Mouse (Mus musculus): Measurements from ENCODE around the gene Vav3. TPM values are rescaled to one million over a fixed set of nuclear protein-coding genes. Genes with fewer than 3 reads are reported as not detected.

The Vav3 gene
- total RNA-seq, 2 experiments from 2014 or later: 1.5 to 1.9 TPM

- DNase-seq (ENCODE audit: low spot score): no peak
Observed at GRCm38 (mm10) chr3:109672925-109673324, 332.5 kb downstream of the Vav3 start.

- no peak for DNase-seq (ENCODE audit: low spot score)
Observed at GRCm38 (mm10) chr3:109680281-109680680, 339.8 kb downstream of the Vav3 start.

GRCm38 (mm10) chr3:109681863-109682262 lies 341.4 kb downstream of the Vav3 start:
- no peak for DNase-seq (ENCODE audit: low spot score)

- DNase-seq (ENCODE audit: low spot score): peak; percentile 17
Observed at GRCm38 (mm10) chr3:109683608-109684295, 343.3 kb downstream of the Vav3 start.

GRCm38 (mm10) chr3:109690566-109690965 lies 350.1 kb downstream of the Vav3 start:
- DNase-seq (ENCODE audit: low spot score): no peak

GRCm38 (mm10) chr3:109692613-109693012 lies 352.2 kb downstream of the Vav3 start:
- DNase-seq (ENCODE audit: low spot score): no peak

GRCm38 (mm10) chr3:109701301-109701700 lies 360.8 kb downstream of the Vav3 start:
- no peak for DNase-seq (ENCODE audit: low spot score)

GRCm38 (mm10) chr3:109707786-109708460 lies 367.5 kb downstream of the Vav3 start:
- DNase-seq (ENCODE audit: low spot score): peak; percentile 6

GRCm38 (mm10) chr3:109711751-109712150 lies 371.3 kb downstream of the Vav3 start:
- no peak for DNase-seq (ENCODE audit: low spot score)

GRCm38 (mm10) chr3:109714476-109714875 lies 374.0 kb downstream of the Vav3 start:
- DNase-seq (ENCODE audit: low spot score): no peak

GRCm38 (mm10) chr3:109721753-109722152 lies 381.3 kb downstream of the Vav3 start:
- no peak for DNase-seq (ENCODE audit: low spot score)

GRCm38 (mm10) chr3:109726776-109727175 lies 386.3 kb downstream of the Vav3 start:
- DNase-seq (ENCODE audit: low spot score): no peak

GRCm38 (mm10) chr3:109731592-109732230 lies 391.3 kb downstream of the Vav3 start:
- DNase-seq (ENCODE audit: low spot score): no peak

- DNase-seq (ENCODE audit: low spot score): peak; percentile 7
Observed at GRCm38 (mm10) chr3:109732327-109733182, 392.1 kb downstream of the Vav3 start.

Other genes with a start within 250 kb of the Vav3 start
- 1 to 10 TPM; 3.2 to 3.8 TPM for gene Slc25a24, start 217.5 kb upstream of the Vav3 start, total RNA-seq (2021)